Mouse (Mus musculus) hindbrain, embryonic 16.5 days (tissue): ENCODE data around the gene Cend1. TPM values are rescaled to one million over a fixed set of nuclear protein-coding genes. Genes with fewer than 3 reads are reported as not detected.

Experiments
- ATAC-seq: fragments of 200-750 bp; cut with Nextera tagmentation; 2 replicates; pipeline ENCODE4 v1.8.0; 2017; ENCODE audit warnings: moderate TSS enrichment, moderate library complexity
- H3K27ac ChIP-seq: fragments of 300-500 bp; sonication (generic); 2 replicates; pipeline ENCODE4 v1.5.1; 2014; ENCODE audit warnings: low read depth, mild to moderate bottlenecking, control low read depth, low read length, moderate library complexity
- H3K27me3 ChIP-seq: fragments of 300-500 bp; sonication (generic); replicated peaks from 2 replicates; pipeline ENCODE4 v1.6.1; 2014; ENCODE audit warnings: low read length; ENCODE audit not compliant: control insufficient read depth, insufficient read depth
- H3K36me3 ChIP-seq: fragments of 300-500 bp; sonication (generic); 2 replicates; pipeline ENCODE4 v1.6.1; 2014; ENCODE audit warnings: mild to moderate bottlenecking, low read length, moderate library complexity, mixed read lengths; ENCODE audit not compliant: control insufficient read depth, insufficient read depth
- H3K4me1 ChIP-seq: fragments of 300-500 bp; sonication (generic); 2 replicates; pipeline ENCODE4 v1.6.1; 2014; ENCODE audit warnings: low read depth, low read length; ENCODE audit not compliant: control insufficient read depth, insufficient read depth
- H3K4me2 ChIP-seq: fragments of 300-500 bp; sonication (generic); 2 replicates; pipeline ENCODE4 v1.6.1; 2014; ENCODE audit warnings: mild to moderate bottlenecking, low read length, control low read depth, moderate library complexity
- H3K4me3 ChIP-seq: fragments of 300-500 bp; sonication (generic); 2 replicates; pipeline ENCODE4 v1.5.1; 2014; ENCODE audit warnings: mild to moderate bottlenecking, low read length, control low read depth, moderate library complexity
- H3K9ac ChIP-seq: fragments of 300-500 bp; sonication (generic); 2 replicates; pipeline ENCODE4 v1.6.1; 2014; ENCODE audit warnings: low read depth, mild to moderate bottlenecking, control low read depth, low read length, moderate library complexity
- H3K9me3 ChIP-seq: fragments of 300-500 bp; sonication (generic); 2 replicates; pipeline ENCODE4 v1.6.1; 2014; ENCODE audit warnings: mild to moderate bottlenecking, low read length, moderate library complexity; ENCODE audit not compliant: control insufficient read depth
- WGBS: fragments of 180-500 bp; shearing (Covaris S2); extraction: QIAGEN DNeasy Blood & Tissue Kit; methylation state at CpG from one replicate; pipeline ENCODE4 v1.1.7; 2014; 5-methylcytosine and 5-hydroxymethylcytosine counted together
- polyA plus RNA-seq: library from polyadenylated mRNA; unstranded; fragments of >200 nt; fragmentation: Nextera tagmentation; extraction: Ambion mirVana; gene quantifications from 2 replicates; pipeline ENCODE4 v1.2.1, GENCODE M21; 2015

Cend1 gene
- 226 and 245 TPM in 2 replicates for polyA plus RNA-seq

- H3K4me2 ChIP-seq, result peak within 1 kb of the TSS; percentile 79
- peaks cover 26% of the 10 kb centered on the region for H3K4me1 ChIP-seq
- peak within 1 kb of the TSS; percentile 61 for H3K4me3 ChIP-seq
- H3K27me3 ChIP-seq, result no peaks in the 10 kb centered on the region
- peaks cover 31% of the 10 kb centered on the region for H3K36me3 ChIP-seq
- peak within 1 kb of the TSS; percentile 82 for H3K9ac ChIP-seq
- H3K9me3 ChIP-seq, result no peaks in the 10 kb centered on the region
- peak within 1 kb of the TSS; percentile 78 for H3K27ac ChIP-seq
- 4% methylated on average over 19 of the region's 19 CpGs for WGBS
- ATAC-seq, result peak; percentile 89
Measured at GRCm38 (mm10) chr7:141429310-141429709, at the start of gene Cend1. Gene Cend1, minus strand, starts transcription at chr7:141429491.

- Histone ChIP-seq H3K36me3 (no peaks in the 10 kb centered on the region), H3K27me3 (peaks cover 5% of the 10 kb centered on the region; the same call in 1 of the 2 replicates), H3K9ac (no peak overlapping the region; the same call in 1 of the 2 replicates), H3K27ac (no peak overlapping the region), H3K9me3 (no peaks in the 10 kb centered on the region), H3K4me3 (no peak overlapping the region), H3K4me2 (no peak overlapping the region), H3K4me1 (peaks cover 46% of the 10 kb centered on the region)
- 77% methylated on average over 5 of the region's 5 CpGs for WGBS
- ATAC-seq, result no peak
Measured at GRCm38 (mm10) chr7:141478270-141478748, 49.0 kb upstream of the Cend1 start.

GRCm38 (mm10) chr7:141477578-141478269 is 48.4 kb upstream of the Cend1 start:
- peaks cover 1% of the 10 kb centered on the region; the same call in 1 of the 2 replicates for H3K36me3 ChIP-seq
- no peak overlapping the region; the same call in 1 of the 2 replicates for H3K27ac ChIP-seq
- peaks cover 5% of the 10 kb centered on the region; the same call in 1 of the 2 replicates for H3K27me3 ChIP-seq
- 80% methylated on average over 4 of the region's 4 CpGs for WGBS
- ATAC-seq, result no peak
- no peak overlapping the region for H3K4me2 ChIP-seq
- peaks cover 41% of the 10 kb centered on the region for H3K4me1 ChIP-seq
- H3K4me3 ChIP-seq, result no peak overlapping the region
- H3K9ac ChIP-seq, result no peak overlapping the region
- no peaks in the 10 kb centered on the region for H3K9me3 ChIP-seq

- Histone ChIP-seq H3K36me3 (peaks cover 8% of the 10 kb centered on the region), H3K4me2 (peak overlapping the region; percentile 95), H3K9me3 (no peaks in the 10 kb centered on the region), H3K4me3 (peak overlapping the region; percentile 18; the same call in 1 of the 2 replicates), H3K27ac (peak overlapping the region; percentile 59), H3K9ac (no peak overlapping the region), H3K27me3 (peaks cover 5% of the 10 kb centered on the region; the same call in 1 of the 2 replicates), H3K4me1 (peaks cover 37% of the 10 kb centered on the region)
- no peak for ATAC-seq
- 23% methylated on average over 7 of the region's 7 CpGs for WGBS
Measured at GRCm38 (mm10) chr7:141476981-141477370, 47.7 kb upstream of the Cend1 start.

GRCm38 (mm10) chr7:141476226-141476980 is 47.1 kb upstream of the Cend1 start:
- Histone ChIP-seq H3K9ac (no peak overlapping the region), H3K27ac (peak overlapping the region; percentile 59), H3K36me3 (peaks cover 9% of the 10 kb centered on the region), H3K4me3 (peak overlapping the region; percentile 66), H3K27me3 (peaks cover 5% of the 10 kb centered on the region; the same call in 1 of the 2 replicates), H3K9me3 (no peaks in the 10 kb centered on the region), H3K4me1 (peaks cover 32% of the 10 kb centered on the region), H3K4me2 (peak overlapping the region; percentile 95)
- ATAC-seq, result no peak
- 1% methylated on average over 10 of the region's 17 CpGs for WGBS

- Histone ChIP-seq H3K36me3 (peaks cover 12% of the 10 kb centered on the region), H3K9me3 (no peaks in the 10 kb centered on the region), H3K27ac (peak overlapping the region; percentile 34; the same call in 1 of the 2 replicates), H3K9ac (peak overlapping the region; percentile 94), H3K4me2 (peak overlapping the region; percentile 95), H3K4me3 (peak overlapping the region; percentile 66), H3K27me3 (peaks cover 5% of the 10 kb centered on the region; the same call in 1 of the 2 replicates), H3K4me1 (peaks cover 26% of the 10 kb centered on the region)
- 3% methylated on average over 12 of the region's 12 CpGs for WGBS
- no peak for ATAC-seq
Measured at GRCm38 (mm10) chr7:141475805-141476158, 46.5 kb upstream of the Cend1 start.

GRCm38 (mm10) chr7:141475011-141475804 is 45.9 kb upstream of the Cend1 start, which contains the start of the genes Polr2l and Tspan4:
Gene Polr2l, minus strand, starts transcription at chr7:141475132.
Gene Tspan4, plus strand, starts transcription at chr7:141475240.
- under 1% methylated on average over 87 of the region's 87 CpGs for WGBS
- Histone ChIP-seq H3K27ac (peak within 1 kb of the TSS; percentile 87), H3K4me1 (peaks cover 25% of the 10 kb centered on the region), H3K4me3 (peak within 1 kb of the TSS; percentile 66), H3K36me3 (peaks cover 16% of the 10 kb centered on the region), H3K27me3 (peaks cover 5% of the 10 kb centered on the region; the same call in 1 of the 2 replicates), H3K9ac (peak within 1 kb of the TSS; percentile 94), H3K4me2 (peak within 1 kb of the TSS; percentile 95), H3K9me3 (no peaks in the 10 kb centered on the region)
- ATAC-seq, result peak; percentile 86

GRCm38 (mm10) chr7:141474160-141474559 is 44.9 kb upstream of the Cend1 start:
- Histone ChIP-seq H3K27ac (no peak overlapping the region; the same call in 1 of the 2 replicates), H3K4me1 (peaks cover 35% of the 10 kb centered on the region), H3K36me3 (peaks cover 21% of the 10 kb centered on the region), H3K27me3 (peaks cover 5% of the 10 kb centered on the region; the same call in 1 of the 2 replicates), H3K4me3 (peak overlapping the region; percentile 66), H3K4me2 (peak overlapping the region; percentile 95), H3K9ac (peak overlapping the region; percentile 94), H3K9me3 (no peaks in the 10 kb centered on the region)
- WGBS, result 11% methylated on average over 5 of the region's 5 CpGs
- ATAC-seq, result no peak
